Mouse (Mus musculus): ENCODE measurements around the gene Cfap65. TPM values are rescaled to one million over a fixed set of nuclear protein-coding genes. Genes with fewer than 3 reads are reported as not detected.

The Cfap65 gene
- polyA plus RNA-seq, 1 experiment from 2014 or later = 1.2 TPM

DNA sequence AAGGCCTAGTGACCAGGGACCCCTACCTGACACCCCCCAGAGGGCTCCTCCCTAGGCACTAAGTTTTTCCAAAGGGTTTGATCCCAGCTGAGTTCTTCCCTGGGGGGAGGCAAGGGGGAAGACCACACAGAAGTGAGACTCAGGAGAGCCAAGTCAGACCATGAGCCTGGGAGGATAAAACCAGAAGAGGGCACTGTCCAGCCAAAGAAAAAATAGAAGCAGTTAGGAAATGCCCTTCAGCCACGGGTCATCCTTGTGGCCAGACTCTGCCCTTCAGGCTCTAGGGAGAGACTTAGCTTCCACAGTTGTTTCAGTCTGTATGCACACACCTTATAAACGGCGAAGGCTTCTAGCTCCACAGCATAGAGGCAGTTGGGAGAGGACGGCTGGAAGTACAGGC is 10.9 kb downstream of the Cfap65 start:
- H3K9ac ChIP-seq (ENCODE audit: low read depth, low read length) = no peak overlapping the region
- no peak overlapping the region for H3K4me3 ChIP-seq (ENCODE audit: low read depth, low read length)
- ATAC-seq (ENCODE audit: low read depth) = no peak
- H3K27ac ChIP-seq (replicated peaks; ENCODE audit: low read depth, low read length) = no peak overlapping the region
- H3K4me1 ChIP-seq (ENCODE audit: control insufficient read depth, insufficient read depth, low read length) = no peaks in the 10 kb centered on the region
- no peaks in the 10 kb centered on the region for H3K9me3 ChIP-seq (ENCODE audit: control insufficient read depth, low read length)
- H3K4me2 ChIP-seq (ENCODE audit: low read depth, low read length) = no peak overlapping the region
- H3K27me3 ChIP-seq (replicated peaks; ENCODE audit: control insufficient read depth, insufficient read depth, low read length) = 0 out of 2 replicates have a peak, but pooled peaks cover 9% of the 10 kb centered on the region
- WGBS = 47% methylated on average over 4 of the region's 4 CpGs
- no peaks in the 10 kb centered on the region for H3K36me3 ChIP-seq (ENCODE audit: control insufficient read depth, insufficient read depth, low read length)
- DNase-seq (ENCODE audit: low spot score) = no peak

GRCm38 (mm10) chr1:74915706-74916105 is 19.7 kb downstream of the Cfap65 start:
- H3K27ac ChIP-seq (replicated peaks; ENCODE audit: low read depth, low read length) = no peak overlapping the region
- no peak overlapping the region for H3K4me3 ChIP-seq (ENCODE audit: low read depth, low read length)
- H3K36me3 ChIP-seq (ENCODE audit: control insufficient read depth, insufficient read depth, low read length) = no peaks in the 10 kb centered on the region
- 32% methylated on average over 13 of the region's 13 CpGs for WGBS
- H3K9me3 ChIP-seq (ENCODE audit: control insufficient read depth, low read length) = no peaks in the 10 kb centered on the region
- H3K4me2 ChIP-seq (ENCODE audit: low read depth, low read length) = no peak overlapping the region
- peaks cover 7% of the 10 kb centered on the region; the same call in 1 of the 2 replicates for H3K27me3 ChIP-seq (replicated peaks; ENCODE audit: control insufficient read depth, insufficient read depth, low read length)
- H3K4me1 ChIP-seq (ENCODE audit: control insufficient read depth, insufficient read depth, low read length) = no peaks in the 10 kb centered on the region
- no peak for ATAC-seq (ENCODE audit: low read depth)
- H3K9ac ChIP-seq (ENCODE audit: low read depth, low read length) = no peak overlapping the region
- no peak for DNase-seq (ENCODE audit: low spot score)

DNA sequence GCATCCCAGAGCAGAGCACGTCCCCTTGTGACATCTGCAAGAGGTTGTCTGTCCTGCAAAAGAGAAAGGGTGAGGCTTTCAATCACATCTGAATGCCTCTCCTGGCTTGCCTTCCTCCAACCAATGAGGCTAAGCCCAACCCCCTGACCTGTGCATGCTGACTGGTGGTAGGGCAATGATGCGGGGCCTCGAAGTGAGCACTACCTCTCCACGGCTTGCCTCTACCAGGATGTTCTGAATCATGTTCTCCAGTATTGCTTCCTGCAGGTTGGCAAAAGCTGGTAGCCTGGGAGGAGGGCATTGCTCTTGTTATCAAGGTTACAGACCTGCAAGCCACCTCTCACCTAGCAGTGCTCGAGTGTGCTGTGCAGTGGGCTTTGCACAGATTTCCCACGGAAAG is 33.2 kb downstream of the Cfap65 start:
- no peak for DNase-seq (ENCODE audit: low spot score)

GRCm38 (mm10) chr1:74901686-74902085 is 33.7 kb downstream of the Cfap65 start:
- Histone ChIP-seq H3K4me2 (ENCODE audit: low read depth, low read length) (no peak overlapping the region), H3K27me3 (replicated peaks; ENCODE audit: control insufficient read depth, insufficient read depth, low read length) (peaks cover 84% of the 10 kb centered on the region), H3K9me3 (ENCODE audit: control insufficient read depth, low read length) (no peaks in the 10 kb centered on the region), H3K4me1 (ENCODE audit: control insufficient read depth, insufficient read depth, low read length) (no peaks in the 10 kb centered on the region), H3K36me3 (ENCODE audit: control insufficient read depth, insufficient read depth, low read length) (no peaks in the 10 kb centered on the region), H3K9ac (ENCODE audit: low read depth, low read length) (no peak overlapping the region), H3K4me3 (ENCODE audit: low read depth, low read length) (no peak overlapping the region), H3K27ac (replicated peaks; ENCODE audit: low read depth, low read length) (no peak overlapping the region)
- 4% methylated on average over 3 of the region's 3 CpGs for WGBS
- DNase-seq (ENCODE audit: low spot score) (peak; percentile 22), ATAC-seq (ENCODE audit: low read depth) (no peak)

More for the DNA sequence above, 33.2 kb downstream of the Cfap65 start:
- ATAC-seq (ENCODE audit: low read depth) = no peak
- Histone ChIP-seq H3K4me2 (ENCODE audit: low read depth, low read length) (no peak overlapping the region), H3K9me3 (ENCODE audit: control insufficient read depth, low read length) (no peaks in the 10 kb centered on the region), H3K4me3 (ENCODE audit: low read depth, low read length) (no peak overlapping the region), H3K36me3 (ENCODE audit: control insufficient read depth, insufficient read depth, low read length) (no peaks in the 10 kb centered on the region), H3K4me1 (ENCODE audit: control insufficient read depth, insufficient read depth, low read length) (no peaks in the 10 kb centered on the region), H3K9ac (ENCODE audit: low read depth, low read length) (no peak overlapping the region), H3K27ac (replicated peaks; ENCODE audit: low read depth, low read length) (no peak overlapping the region), H3K27me3 (replicated peaks; ENCODE audit: control insufficient read depth, insufficient read depth, low read length) (peaks cover 79% of the 10 kb centered on the region)
- WGBS = 16% methylated on average over 6 of the region's 6 CpGs

GRCm38 (mm10) chr1:74900341-74901285 is 34.8 kb downstream of the Cfap65 start:
- Histone ChIP-seq H3K4me2 (ENCODE audit: low read depth, low read length) (peak overlapping the region; percentile 61), H3K36me3 (ENCODE audit: control insufficient read depth, insufficient read depth, low read length) (no peaks in the 10 kb centered on the region), H3K27ac (replicated peaks; ENCODE audit: low read depth, low read length) (no peak overlapping the region), H3K9me3 (ENCODE audit: control insufficient read depth, low read length) (no peaks in the 10 kb centered on the region), H3K9ac (ENCODE audit: low read depth, low read length) (no peak overlapping the region; the same call in 1 of the 2 replicates), H3K4me3 (ENCODE audit: low read depth, low read length) (peak overlapping the region; percentile 34), H3K4me1 (ENCODE audit: control insufficient read depth, insufficient read depth, low read length) (no peaks in the 10 kb centered on the region), H3K27me3 (replicated peaks; ENCODE audit: control insufficient read depth, insufficient read depth, low read length) (peaks cover 94% of the 10 kb centered on the region)
- ATAC-seq (ENCODE audit: low read depth) = peak; percentile 50
- peak; percentile 49 for DNase-seq (ENCODE audit: low spot score)
- WGBS = 2% methylated on average over 20 of the region's 66 CpGs

DNA sequence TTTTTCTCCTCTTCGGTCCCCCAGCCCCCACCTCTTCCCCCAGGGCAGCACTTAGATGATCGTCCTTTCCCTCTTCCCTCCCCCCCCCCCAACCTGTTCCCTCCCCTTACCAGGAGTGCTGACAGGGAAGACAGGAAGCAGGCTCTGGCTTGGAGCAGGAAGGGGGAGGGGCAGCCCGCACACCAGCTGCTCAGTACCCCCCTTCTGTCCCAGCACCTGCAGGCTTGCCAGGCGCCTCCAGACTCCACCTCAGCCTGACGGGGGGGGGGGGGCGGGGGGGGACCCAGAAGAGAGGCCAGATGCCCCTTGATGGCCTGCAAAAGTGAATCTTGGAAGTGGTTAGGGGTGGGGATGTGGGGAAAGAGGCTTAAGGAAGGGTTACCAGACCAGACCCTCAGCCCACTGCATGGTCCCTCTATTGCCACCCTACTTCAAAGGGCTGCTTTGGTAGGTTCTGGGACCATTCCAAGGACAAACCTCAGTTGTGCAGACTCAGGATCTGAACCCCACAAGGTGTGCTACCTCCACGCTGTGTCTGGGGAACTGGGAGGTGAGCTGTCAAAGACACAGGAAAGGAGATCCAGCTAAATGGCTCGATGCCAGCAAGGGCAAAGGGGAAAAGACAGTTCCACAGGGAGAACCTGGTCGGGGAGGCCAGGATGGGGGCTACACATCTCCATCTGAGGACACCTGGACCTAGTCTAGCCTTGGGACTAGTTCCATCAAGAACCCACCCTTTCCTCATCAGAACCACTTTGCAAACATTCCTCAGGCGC is 36.6 kb downstream of the Cfap65 start:
- H3K27me3 ChIP-seq (replicated peaks; ENCODE audit: control insufficient read depth, insufficient read depth, low read length) = peaks cover 97% of the 10 kb centered on the region
- ATAC-seq (ENCODE audit: low read depth) = no peak
- DNase-seq (ENCODE audit: low spot score) = no peak
- no peak overlapping the region for H3K4me2 ChIP-seq (ENCODE audit: low read depth, low read length)
- no peaks in the 10 kb centered on the region for H3K9me3 ChIP-seq (ENCODE audit: control insufficient read depth, low read length)
- no peak overlapping the region for H3K9ac ChIP-seq (ENCODE audit: low read depth, low read length)
- H3K4me1 ChIP-seq (ENCODE audit: control insufficient read depth, insufficient read depth, low read length) = no peaks in the 10 kb centered on the region
- no peak overlapping the region for H3K4me3 ChIP-seq (ENCODE audit: low read depth, low read length)
- no peak overlapping the region for H3K27ac ChIP-seq (replicated peaks; ENCODE audit: low read depth, low read length)
- WGBS = under 1% methylated on average over 7 of the region's 10 CpGs
- no peaks in the 10 kb centered on the region for H3K36me3 ChIP-seq (ENCODE audit: control insufficient read depth, insufficient read depth, low read length)

GRCm38 (mm10) chr1:74897976-74898375 is 37.4 kb downstream of the Cfap65 start:
- Histone ChIP-seq H3K9me3 (ENCODE audit: control insufficient read depth, low read length) (no peaks in the 10 kb centered on the region), H3K4me2 (ENCODE audit: low read depth, low read length) (no peak overlapping the region), H3K4me3 (ENCODE audit: low read depth, low read length) (no peak overlapping the region), H3K27me3 (replicated peaks; ENCODE audit: control insufficient read depth, insufficient read depth, low read length) (peaks cover 98% of the 10 kb centered on the region), H3K4me1 (ENCODE audit: control insufficient read depth, insufficient read depth, low read length) (no peaks in the 10 kb centered on the region), H3K9ac (ENCODE audit: low read depth, low read length) (no peak overlapping the region), H3K36me3 (ENCODE audit: control insufficient read depth, insufficient read depth, low read length) (no peaks in the 10 kb centered on the region), H3K27ac (replicated peaks; ENCODE audit: low read depth, low read length) (no peak overlapping the region)
- under 1% methylated on average over 5 of the region's 7 CpGs for whole genome bisulfite sequencing
- DNase-seq (ENCODE audit: low spot score) (no peak), ATAC-seq (ENCODE audit: low read depth) (peak; percentile 27; the same call in 1 of the 2 replicates)

DNA sequence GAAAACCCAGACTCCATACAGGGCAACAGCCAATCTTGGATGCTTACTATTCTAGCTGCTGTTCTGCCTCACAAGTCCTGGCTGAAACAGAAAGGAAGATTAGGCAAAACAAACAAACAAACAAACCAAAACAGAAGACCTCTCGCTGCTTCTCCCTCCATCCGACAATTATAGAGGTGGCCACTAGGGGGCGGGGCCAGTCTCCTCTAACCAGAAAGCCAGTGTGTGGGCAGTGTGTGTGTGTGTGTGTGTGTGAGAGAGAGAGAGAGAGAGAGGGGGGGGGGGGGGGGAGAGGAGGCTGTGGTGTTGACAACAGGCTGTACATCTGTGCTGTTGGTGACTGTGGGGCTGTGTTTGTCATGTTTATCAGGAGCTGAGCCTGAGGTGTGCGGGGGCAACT is 40.4 kb downstream of the Cfap65 start:
- WGBS = 20% methylated on average over 4 of the region's 4 CpGs
- H3K9ac ChIP-seq (ENCODE audit: low read depth, low read length) = no peak overlapping the region
- no peak overlapping the region for H3K27ac ChIP-seq (replicated peaks; ENCODE audit: low read depth, low read length)
- no peaks in the 10 kb centered on the region for H3K9me3 ChIP-seq (ENCODE audit: control insufficient read depth, low read length)
- H3K27me3 ChIP-seq (replicated peaks; ENCODE audit: control insufficient read depth, insufficient read depth, low read length) = peaks cover 98% of the 10 kb centered on the region
- no peak overlapping the region for H3K4me3 ChIP-seq (ENCODE audit: low read depth, low read length)
- DNase-seq (ENCODE audit: low spot score) (peak; percentile 50), ATAC-seq (ENCODE audit: low read depth) (no peak)
- H3K4me2 ChIP-seq (ENCODE audit: low read depth, low read length) = no peak overlapping the region
- no peaks in the 10 kb centered on the region for H3K4me1 ChIP-seq (ENCODE audit: control insufficient read depth, insufficient read depth, low read length)
- no peaks in the 10 kb centered on the region for H3K36me3 ChIP-seq (ENCODE audit: control insufficient read depth, insufficient read depth, low read length)
